ENCODE assay signal across 16 mouse cellular contexts in genomic region chr14:72600375-72600774, GRCm38 (mm10).
DNase-seq lines count a peak whose midpoint lies in the region; ATAC-seq and TF ChIP-seq lines count a peak whose summit lies in the region.
"Had no signal": no experiment of that assay in that cellular context is flagged by ENCODE, and none has a peak within 500 bp of the region (broad histone marks: within the 10 kb centered on the region; RNA-seq: fewer than 3 reads in every experiment).

No protein-coding gene starts in this region.

- H3K4me3 ChIP-seq in intestine, embryonic 16.5 days (ENCODE audit: low read length): no peak overlapping the region
- no peak overlapping the region for H3K4me3 ChIP-seq in intestine, embryonic 15.5 days (replicated peaks)
- no peak overlapping the region for H3K4me3 ChIP-seq in midbrain, embryonic 12.5 days
- no peak overlapping the region for H3K4me3 ChIP-seq in midbrain, embryonic 10.5 days
- H3K4me3 ChIP-seq in intestine, postnatal 0 days (ENCODE audit: low read depth, low read length): no peak overlapping the region
- no peak overlapping the region for H3K4me3 ChIP-seq in liver, postnatal 0 days (ENCODE audit: low read depth, low read length)
- H3K4me3 ChIP-seq: gastrocnemius, adult 2 months had no signal

- H3K9me3 ChIP-seq in intestine, embryonic 16.5 days (ENCODE audit: control insufficient read depth, low read length): no peaks in the 10 kb centered on the region
- H3K9me3 ChIP-seq in intestine, embryonic 15.5 days: no peaks in the 10 kb centered on the region
- H3K9me3 ChIP-seq in midbrain, embryonic 12.5 days: no peaks in the 10 kb centered on the region
- no peaks in the 10 kb centered on the region for H3K9me3 ChIP-seq in midbrain, embryonic 10.5 days (replicated peaks)
- no peaks in the 10 kb centered on the region for H3K9me3 ChIP-seq in intestine, postnatal 0 days (ENCODE audit: control insufficient read depth)
- no peaks in the 10 kb centered on the region for H3K9me3 ChIP-seq in liver, postnatal 0 days (ENCODE audit: low read length)
- H3K9me3 ChIP-seq: G1E had no signal

- no peak overlapping the region for H3K4me2 ChIP-seq in intestine, embryonic 16.5 days (ENCODE audit: low read depth, low read length)
- no peak overlapping the region for H3K4me2 ChIP-seq in intestine, embryonic 15.5 days (replicated peaks)
- no peak overlapping the region for H3K4me2 ChIP-seq in midbrain, embryonic 12.5 days (replicated peaks)
- peak overlapping the region; percentile 70 for H3K4me2 ChIP-seq in intestine, postnatal 0 days (replicated peaks; ENCODE audit: low read depth)
- H3K4me2 ChIP-seq in liver, postnatal 0 days (ENCODE audit: low read depth, low read length): peak overlapping the region; percentile 56

- no peak for TF ChIP-seq CTCF in intestine, postnatal 0 days (IDR thresholded peaks at IDR 0.05; ENCODE audit: low read depth)
- no peak for TF ChIP-seq CTCF in liver, postnatal 0 days (IDR thresholded peaks at IDR 0.05; ENCODE audit: low read depth)

- no peak for ATAC-seq in intestine, embryonic 16.5 days
- no peak for ATAC-seq in intestine, embryonic 15.5 days
- no peak for ATAC-seq in midbrain, embryonic 12.5 days (ENCODE audit: low FRiP score, low read depth)
- ATAC-seq in intestine, postnatal 0 days: no peak
- no peak for ATAC-seq in liver, postnatal 0 days
- ATAC-seq: forebrain, embryonic 14.5 days had no signal

- peaks cover 10% of the 10 kb centered on the region for H3K4me1 ChIP-seq in intestine, embryonic 16.5 days (ENCODE audit: control insufficient read depth, insufficient read depth, low read length)
- H3K4me1 ChIP-seq in intestine, embryonic 15.5 days (replicated peaks): peaks cover 8% of the 10 kb centered on the region; the same call in 1 of the 2 replicates
- H3K4me1 ChIP-seq in midbrain, embryonic 12.5 days: peaks cover 17% of the 10 kb centered on the region
- peaks cover 18% of the 10 kb centered on the region for H3K4me1 ChIP-seq in midbrain, embryonic 10.5 days
- no peaks in the 10 kb centered on the region for H3K4me1 ChIP-seq in intestine, postnatal 0 days (replicated peaks; ENCODE audit: control insufficient read depth, insufficient read depth, low read length)
- peaks cover 11% of the 10 kb centered on the region; the same call in 1 of the 2 replicates for H3K4me1 ChIP-seq in liver, postnatal 0 days (ENCODE audit: insufficient read depth)

- WGBS in intestine, embryonic 16.5 days: 81% methylated on average over 6 of the region's 6 CpGs
- WGBS in intestine, embryonic 15.5 days: 80% methylated on average over 6 of the region's 6 CpGs
- 79% methylated on average over 6 of the region's 6 CpGs for WGBS in midbrain, embryonic 12.5 days
- 88% methylated on average over 6 of the region's 6 CpGs for WGBS in midbrain, embryonic 10.5 days
- 68% methylated on average over 6 of the region's 6 CpGs for WGBS in intestine, postnatal 0 days
- WGBS in liver, postnatal 0 days (ENCODE audit: insufficient replicate concordance): 57% methylated on average over 6 of the region's 6 CpGs

- no peak for DNase-seq in midbrain, embryonic 10.5 days (ENCODE audit: low spot score)
- no peak for DNase-seq in liver, postnatal 0 days
- no peak for DNase-seq in natural killer cell, adult 2 months (ENCODE audit: low spot score in 2 of 2)
- DNase-seq in retina, postnatal 1 day: no peak
- DNase-seq: cerebellum, adult 2 months; gastrocnemius, adult 2 months; heart, adult 18-20 months; kidney, postnatal 36 days; lung, postnatal 14 days; thymus, postnatal 14 days had no signal

- H3K27me3 ChIP-seq in intestine, embryonic 16.5 days (replicated peaks; ENCODE audit: control insufficient read depth, insufficient read depth, low read length): no peaks in the 10 kb centered on the region
- no peaks in the 10 kb centered on the region for H3K27me3 ChIP-seq in intestine, embryonic 15.5 days (replicated peaks)
- no peaks in the 10 kb centered on the region for H3K27me3 ChIP-seq in midbrain, embryonic 12.5 days
- no peaks in the 10 kb centered on the region for H3K27me3 ChIP-seq in midbrain, embryonic 10.5 days (ENCODE audit: low read depth, poor library complexity, severe bottlenecking)
- no peaks in the 10 kb centered on the region for H3K27me3 ChIP-seq in intestine, postnatal 0 days (replicated peaks; ENCODE audit: control insufficient read depth, insufficient read depth, low read length)
- H3K27me3 ChIP-seq in liver, postnatal 0 days (ENCODE audit: insufficient read depth, low read length): no peaks in the 10 kb centered on the region

- TF ChIP-seq EP300 in liver, postnatal 0 days (IDR thresholded peaks at IDR 0.05; ENCODE audit: low read depth): no peak

- H3K9ac ChIP-seq in intestine, embryonic 16.5 days (ENCODE audit: low read depth, low read length): peak overlapping the region; percentile 10; the same call in 1 of the 2 replicates
- H3K9ac ChIP-seq in intestine, embryonic 15.5 days: no peak overlapping the region
- peak overlapping the region; percentile 24; the same call in 1 of the 2 replicates for H3K9ac ChIP-seq in midbrain, embryonic 12.5 days (replicated peaks)
- H3K9ac ChIP-seq in intestine, postnatal 0 days (ENCODE audit: low read depth, low read length): no peak overlapping the region
- H3K9ac ChIP-seq in liver, postnatal 0 days (replicated peaks): peak overlapping the region; percentile 37; the same call in 1 of the 2 replicates

- no peaks in the 10 kb centered on the region for H3K36me3 ChIP-seq in intestine, embryonic 16.5 days (ENCODE audit: control insufficient read depth, insufficient read depth, low read length)
- H3K36me3 ChIP-seq in intestine, embryonic 15.5 days: 0 out of 2 replicates have a peak, but pooled peaks cover 3% of the 10 kb centered on the region
- H3K36me3 ChIP-seq in midbrain, embryonic 12.5 days: no peaks in the 10 kb centered on the region; the same call in 1 of the 2 replicates
- H3K36me3 ChIP-seq in midbrain, embryonic 10.5 days: peaks cover 17% of the 10 kb centered on the region
- no peaks in the 10 kb centered on the region for H3K36me3 ChIP-seq in intestine, postnatal 0 days (ENCODE audit: control insufficient read depth, insufficient read depth)
- H3K36me3 ChIP-seq in liver, postnatal 0 days (replicated peaks; ENCODE audit: insufficient read depth, low read length): peaks cover 2% of the 10 kb centered on the region; the same call in 1 of the 2 replicates

- H3K27ac ChIP-seq in intestine, embryonic 16.5 days (ENCODE audit: low read length): no peak overlapping the region
- no peak overlapping the region for H3K27ac ChIP-seq in intestine, embryonic 15.5 days
- no peak overlapping the region for H3K27ac ChIP-seq in midbrain, embryonic 12.5 days (replicated peaks)
- no peak overlapping the region for H3K27ac ChIP-seq in midbrain, embryonic 10.5 days (replicated peaks)
- no peak overlapping the region for H3K27ac ChIP-seq in intestine, postnatal 0 days (ENCODE audit: low read depth, low read length)
- H3K27ac ChIP-seq in liver, postnatal 0 days (ENCODE audit: low read depth): peak overlapping the region; percentile 23; the same call in 1 of the 2 replicates
- H3K27ac ChIP-seq: gastrocnemius, adult 2 months had no signal

Comparison
In these comparisons a context has a peak if more than half of its experiments do, and no peak if none do; other contexts are left out.
1. H3K4me2 ChIP-seq: peak in intestine, postnatal 0 days (single experiment) and liver, postnatal 0 days (single experiment); none in intestine, embryonic 16.5 days (single experiment), intestine, embryonic 15.5 days (single experiment) and midbrain, embryonic 12.5 days (single experiment).
2. H3K9ac ChIP-seq: peak in intestine, embryonic 16.5 days (single experiment), midbrain, embryonic 12.5 days (single experiment) and liver, postnatal 0 days (single experiment); none in intestine, embryonic 15.5 days (single experiment) and intestine, postnatal 0 days (single experiment).